In the genomic region with DNA sequence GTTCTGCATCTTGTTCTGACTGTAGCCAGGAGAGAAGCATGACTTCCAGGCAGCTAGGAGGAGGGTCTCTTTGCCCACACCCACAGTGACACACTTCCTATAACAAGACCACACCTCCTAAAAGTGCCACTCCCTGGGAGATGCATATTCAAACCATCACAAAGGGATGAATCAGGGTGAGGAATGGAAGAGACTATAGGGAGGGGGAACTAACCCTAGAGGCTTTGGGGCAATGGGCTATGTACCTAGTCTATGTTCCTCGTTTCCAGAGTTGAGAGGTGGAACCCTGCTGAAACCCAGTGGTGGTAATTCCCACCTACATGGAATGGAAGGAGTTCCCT, we compare ENCODE assay signal across 28 mouse cellular contexts. TPM values are rescaled to one million over a fixed set of nuclear protein-coding genes. Genes with fewer than 3 reads are reported as not detected.
"Had no signal": no experiment of that assay in that cellular context is flagged by ENCODE, and none has a peak within 500 bp of the region (broad histone marks: within the 10 kb centered on the region; RNA-seq: fewer than 3 reads in every experiment).

No protein-coding gene starts in this region.

- H3K9ac ChIP-seq: limb, embryonic 13.5 days; liver, embryonic 12.5 days; liver, embryonic 15.5 days; lung, embryonic 15.5 days; midbrain, embryonic 13.5 days; neural tube, embryonic 13.5 days had no signal

- DNase-seq: kidney, adult 9 months; kidney, postnatal 14 days; layer of hippocampus, adult 9-11 months; liver; lung, adult 18-20 months; lung, postnatal 10 days; lung, postnatal 36 days; retina, postnatal 1 day; right cerebral cortex, postnatal 25 days; spleen, adult 18-20 months; thymus, postnatal 25 days had no signal

- H3K27ac ChIP-seq: layer of hippocampus, adult 2 months; limb, embryonic 10.5 days; limb, embryonic 13.5 days; liver, embryonic 12.5 days; liver, embryonic 15.5 days; lung, embryonic 15.5 days; midbrain, embryonic 10.5 days; midbrain, embryonic 13.5 days; neural tube, embryonic 13.5 days had no signal

- H3K4me3 ChIP-seq: layer of hippocampus, adult 2 months; limb, embryonic 10.5 days; limb, embryonic 13.5 days; liver, embryonic 12.5 days; liver, embryonic 15.5 days; lung, embryonic 15.5 days; megakaryocyte, embryonic 14.5 days; midbrain, embryonic 10.5 days; midbrain, embryonic 13.5 days; myocyte; neural tube, embryonic 13.5 days had no signal

- ATAC-seq: midbrain, embryonic 13.5 days; midbrain, embryonic 16.5 days had no signal

- H3K9me3 ChIP-seq: limb, embryonic 10.5 days; limb, embryonic 13.5 days; liver, embryonic 12.5 days; liver, embryonic 15.5 days; lung, embryonic 15.5 days; megakaryocyte, embryonic 14.5 days; midbrain, embryonic 10.5 days; midbrain, embryonic 13.5 days; neural tube, embryonic 13.5 days had no signal

- H3K4me1 ChIP-seq: midbrain, embryonic 13.5 days; neural tube, embryonic 13.5 days had no signal

- H3K36me3 ChIP-seq: limb, embryonic 10.5 days; limb, embryonic 13.5 days; liver, embryonic 12.5 days; liver, embryonic 15.5 days; lung, embryonic 15.5 days; midbrain, embryonic 10.5 days; midbrain, embryonic 13.5 days; neural tube, embryonic 13.5 days had no signal

- H3K27me3 ChIP-seq: limb, embryonic 13.5 days; lung, embryonic 15.5 days; midbrain, embryonic 13.5 days; neural tube, embryonic 13.5 days had no signal

RNA-seq across cellular contexts. Expression of gene Igfals, which starts 8.6 kb away (rescaled TPM):
- total RNA-seq: layer of hippocampus, postnatal 25 days; left cerebral cortex, adult 18-20 months; left cerebral cortex, postnatal 25 days; monocyte, adult 5-6 weeks; neutrophil, adult 5-6 weeks had no signal
- polyA plus RNA-seq: midbrain, embryonic 13.5 days; midbrain, embryonic 16.5 days; myocyte; neural tube, embryonic 13.5 days had no signal
